Mouse (Mus musculus) spleen, adult 2 months (tissue): Measurements from ENCODE around the gene Immt.
"Not testable (repeated sequence)": the region's sequence is repeated elsewhere in the genome, so short reads cannot be mapped to it uniquely, and the experiment has no call there.

Experiments used
- CTCF ChIP-seq: fragments of 200-500 bp; IDR thresholded peaks from 2 replicates; pipeline ENCODE4 v1.5.1; 2011; ENCODE audit warnings: mild to moderate bottlenecking, inconsistent platforms; ENCODE audit not compliant: insufficient read depth, insufficient read length, insufficient replicate concordance; ENCODE audit errors: extremely low read depth
- POLR2A ChIP-seq: fragments of 200-500 bp; IDR thresholded peaks from 2 replicates; pipeline ENCODE4 v1.6.1; 2011; ENCODE audit warnings: low read depth, low read length, inconsistent platforms

- not testable (repeated sequence) for TF ChIP-seq CTCF, POLR2A
Observed at GRCm38 (mm10) chr6:71846906-71847305, 15.8 kb downstream of the Immt start.
